Mouse (Mus musculus) liver, embryonic 12.5 days (tissue): ENCODE data around the gene Zfp536. TPM values are rescaled to one million over a fixed set of nuclear protein-coding genes. Genes with fewer than 3 reads are reported as not detected.

Experiments used
- ATAC-seq: fragments of 200-750 bp; cut with Nextera tagmentation; 2 replicates; pipeline ENCODE4 v1.8.0; 2017; ENCODE audit warnings: moderate number of reproducible peaks, mild to moderate bottlenecking, moderate library complexity
- H3K27ac ChIP-seq: fragments of 300-500 bp; sonication (generic); 2 replicates; pipeline ENCODE4 v1.5.1; 2016; ENCODE audit warnings: mild to moderate bottlenecking
- H3K27me3 ChIP-seq: fragments of 300-500 bp; sonication (generic); replicated peaks from 2 replicates; pipeline ENCODE4 v1.6.1; 2016; ENCODE audit warnings: mild to moderate bottlenecking, moderate library complexity
- H3K36me3 ChIP-seq: fragments of 300-500 bp; sonication (generic); 2 replicates; pipeline ENCODE4 v1.6.1; 2016; ENCODE audit warnings: mild to moderate bottlenecking, moderate library complexity
- H3K4me1 ChIP-seq: fragments of 300-500 bp; sonication (generic); 2 replicates; pipeline ENCODE4 v1.6.1; 2016
- H3K4me2 ChIP-seq: fragments of 300-500 bp; sonication (generic); 2 replicates; pipeline ENCODE4 v1.6.1; 2016; ENCODE audit warnings: mild to moderate bottlenecking, moderate library complexity
- H3K4me3 ChIP-seq: fragments of 300-500 bp; sonication (generic); 2 replicates; pipeline ENCODE4 v1.5.1; 2016; ENCODE audit warnings: mild to moderate bottlenecking, moderate library complexity
- H3K9ac ChIP-seq: fragments of 300-500 bp; sonication (generic); 2 replicates; pipeline ENCODE4 v1.6.1; 2016; ENCODE audit warnings: mild to moderate bottlenecking, moderate library complexity
- H3K9me3 ChIP-seq: fragments of 300-500 bp; sonication (generic); replicated peaks from 2 replicates; pipeline ENCODE4 v1.6.1; 2016; ENCODE audit warnings: mild to moderate bottlenecking, moderate library complexity
- WGBS: fragments of 180-500 bp; shearing (Covaris S2); methylation state at CpG from one replicate; pipeline ENCODE4 v1.1.7; 2016; ENCODE audit not compliant: insufficient replicate concordance; 5-methylcytosine and 5-hydroxymethylcytosine counted together
- polyA plus RNA-seq: library from polyadenylated mRNA; unstranded; fragments of >200 nt; fragmentation: Nextera tagmentation; extraction: Ambion mirVana; gene quantifications from 2 replicates; pipeline ENCODE4 v1.2.1, GENCODE M21; 2016

Gene Zfp536
- polyA plus RNA-seq, 1 experiment from 2014 or later, result 0.19 TPM

DNA sequence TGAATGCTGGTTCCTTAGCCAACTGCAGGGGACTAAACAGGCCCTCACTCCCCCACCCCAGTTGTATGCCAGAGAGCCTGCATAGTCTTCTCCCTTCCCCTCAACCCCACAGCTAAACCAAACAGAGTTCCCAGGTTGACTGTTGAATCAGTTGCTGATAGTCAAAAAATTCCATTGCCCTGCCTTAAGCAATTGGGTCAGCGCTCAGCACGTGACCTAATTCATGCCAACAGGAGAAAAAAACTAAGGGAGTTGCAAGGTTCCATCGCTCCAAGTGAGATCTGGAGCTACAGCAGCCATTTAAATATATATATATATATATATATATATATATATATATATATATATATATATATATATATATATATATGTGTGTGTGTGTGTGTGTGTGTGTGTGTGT, 192.2 kb downstream of the Zfp536 start:
- Histone ChIP-seq H3K36me3 (no peaks in the 10 kb centered on the region), H3K4me1 (no peaks in the 10 kb centered on the region), H3K4me3 (no peak overlapping the region), H3K27me3 (no peaks in the 10 kb centered on the region), H3K9ac (no peak overlapping the region), H3K4me2 (no peak overlapping the region), H3K9me3 (no peaks in the 10 kb centered on the region), H3K27ac (no peak overlapping the region)
- no peak for ATAC-seq
- WGBS, result 70% methylated on average over 3 of the region's 3 CpGs

DNA sequence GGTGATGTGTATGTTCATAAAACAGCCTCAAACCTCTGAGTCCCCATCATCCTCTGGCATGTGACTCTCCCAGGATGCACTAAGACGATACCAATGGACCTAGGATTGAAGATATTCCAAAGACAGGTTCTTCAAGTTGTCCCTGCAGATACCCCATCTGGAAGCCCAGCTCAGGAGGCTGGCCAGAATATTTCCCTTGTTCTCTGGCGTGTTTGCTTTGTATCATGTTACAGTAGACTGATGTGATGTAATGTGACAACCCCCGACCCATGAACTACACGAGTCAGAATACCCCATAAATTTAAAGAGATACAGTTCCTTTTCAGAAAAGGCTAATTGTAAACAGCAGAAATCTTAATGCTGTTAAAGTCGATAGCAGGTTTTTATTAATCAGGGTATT, 192.9 kb downstream of the Zfp536 start:
- 41% methylated on average over 5 of the region's 5 CpGs for WGBS
- Histone ChIP-seq H3K36me3 (no peaks in the 10 kb centered on the region), H3K27me3 (no peaks in the 10 kb centered on the region), H3K4me2 (no peak overlapping the region), H3K9me3 (no peaks in the 10 kb centered on the region), H3K27ac (no peak overlapping the region), H3K9ac (no peak overlapping the region), H3K4me3 (no peak overlapping the region), H3K4me1 (no peaks in the 10 kb centered on the region)
- ATAC-seq, result no peak

DNA sequence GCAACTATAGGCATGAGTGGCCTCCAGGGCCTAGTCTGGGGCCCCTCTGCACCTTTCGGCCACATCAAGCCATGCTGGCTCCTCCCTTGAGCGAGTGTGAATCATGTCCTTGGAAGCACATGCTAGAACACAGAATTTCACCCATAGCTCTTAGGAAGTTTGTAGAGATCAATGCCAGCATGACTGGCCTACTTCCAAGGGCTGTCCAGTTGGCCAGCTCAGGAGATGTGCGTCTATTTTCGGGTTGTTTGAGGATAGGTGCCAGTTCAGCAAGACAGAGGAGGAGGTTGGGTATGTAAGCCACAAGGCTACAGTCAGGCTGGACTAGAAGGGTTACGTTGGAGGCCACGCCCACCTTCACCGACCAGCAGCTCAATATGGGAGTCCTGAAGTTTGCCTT, 201.4 kb downstream of the Zfp536 start:
- Histone ChIP-seq H3K9me3 (no peaks in the 10 kb centered on the region), H3K27ac (no peak overlapping the region), H3K4me1 (no peaks in the 10 kb centered on the region), H3K36me3 (no peaks in the 10 kb centered on the region), H3K4me3 (no peak overlapping the region), H3K9ac (no peak overlapping the region), H3K4me2 (no peak overlapping the region), H3K27me3 (0 out of 2 replicates have a peak, but pooled peaks cover 3% of the 10 kb centered on the region)
- no peak for ATAC-seq
- WGBS, result 73% methylated on average over 7 of the region's 7 CpGs

DNA sequence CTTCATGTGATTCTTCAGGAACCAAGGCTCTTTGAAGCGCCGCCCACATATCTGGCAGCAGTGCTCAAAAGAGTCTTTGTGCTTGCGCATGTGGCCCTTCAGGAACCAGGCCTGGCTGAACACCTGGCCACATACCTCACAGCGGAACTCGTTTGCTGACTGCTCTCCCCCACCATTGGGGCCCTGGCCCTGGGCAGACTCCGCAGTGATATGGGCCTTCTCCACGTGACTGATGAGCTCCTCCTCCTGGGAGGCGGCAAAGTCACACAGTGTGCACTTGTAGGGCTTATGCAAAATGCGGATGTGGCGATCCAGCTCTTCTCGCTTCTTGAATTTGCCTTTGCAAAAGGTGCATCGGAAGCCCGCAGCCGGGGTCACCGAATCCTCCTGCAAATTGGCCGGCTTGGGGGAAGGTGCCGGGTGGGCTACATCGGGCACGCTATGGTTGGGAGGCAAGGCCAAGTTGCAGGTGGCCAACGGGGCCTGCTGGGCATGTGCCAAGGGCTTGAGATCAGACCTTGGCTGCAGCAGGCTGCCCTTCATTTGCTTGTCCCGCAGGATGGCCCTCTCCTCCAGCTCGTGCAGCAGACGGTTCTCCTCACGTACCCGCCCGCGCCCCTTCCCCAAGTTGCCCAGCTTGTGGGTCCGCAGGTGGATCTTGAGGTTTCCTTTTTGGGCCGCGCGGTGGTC, 204.5 kb downstream of the Zfp536 start:
- Histone ChIP-seq H3K36me3 (no peaks in the 10 kb centered on the region), H3K4me2 (no peak overlapping the region), H3K4me1 (no peaks in the 10 kb centered on the region), H3K4me3 (no peak overlapping the region), H3K9ac (no peak overlapping the region), H3K27me3 (0 out of 2 replicates have a peak, but pooled peaks cover 3% of the 10 kb centered on the region), H3K9me3 (no peaks in the 10 kb centered on the region), H3K27ac (no peak overlapping the region)
- ATAC-seq, result 0 out of 2 replicates have a peak, but pooled peaks have one; percentile 24
- WGBS, result 48% methylated on average over 31 of the region's 31 CpGs

DNA sequence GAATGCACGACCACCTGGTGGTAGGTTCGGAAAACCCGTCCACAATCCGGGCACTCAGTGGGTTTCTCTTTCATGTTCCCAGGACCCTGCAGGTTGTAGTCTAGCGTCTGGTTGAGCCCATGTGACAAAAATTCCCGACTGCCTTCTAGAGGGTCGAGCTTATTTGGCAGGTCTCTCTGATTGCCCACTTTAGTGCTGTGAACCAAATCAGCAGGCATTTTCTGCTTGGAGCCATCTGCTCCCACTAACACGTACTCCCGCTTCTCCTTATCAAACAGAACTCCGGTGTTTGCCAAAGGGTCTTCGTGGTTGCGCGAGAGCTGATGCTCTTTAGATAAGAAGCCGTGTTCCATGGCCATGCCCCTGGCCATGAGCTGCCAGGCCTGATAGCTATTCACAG, 205.4 kb downstream of the Zfp536 start:
- 65% methylated on average over 14 of the region's 14 CpGs for WGBS

DNA sequence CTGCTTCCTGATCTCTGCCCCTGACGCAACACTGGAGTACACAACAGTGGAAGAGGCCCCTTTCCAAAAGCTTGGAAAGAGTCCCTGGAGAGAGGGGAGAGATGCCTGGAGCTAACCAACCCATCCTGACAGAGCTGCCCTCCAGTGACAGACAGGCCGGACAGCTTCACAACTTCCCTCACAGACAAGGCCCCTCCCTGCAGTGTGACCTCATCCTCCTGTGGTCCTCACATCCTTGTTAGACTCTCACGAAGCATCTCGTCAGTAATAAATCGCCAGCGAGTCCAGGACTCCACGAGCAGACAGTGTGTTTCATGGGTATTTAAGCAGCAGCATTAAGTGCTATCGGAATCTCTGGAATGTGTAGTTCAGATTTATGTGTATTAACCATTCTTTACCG, 207.4 kb downstream of the Zfp536 start:
- no peak overlapping the region for H3K4me3 ChIP-seq
- no peaks in the 10 kb centered on the region for H3K9me3 ChIP-seq
- H3K4me1 ChIP-seq, result no peaks in the 10 kb centered on the region
- WGBS, result 37% methylated on average over 9 of the region's 9 CpGs
- H3K36me3 ChIP-seq, result no peaks in the 10 kb centered on the region
- no peak overlapping the region for H3K4me2 ChIP-seq
- H3K9ac ChIP-seq, result no peak overlapping the region
- H3K27me3 ChIP-seq, result 0 out of 2 replicates have a peak, but pooled peaks cover 3% of the 10 kb centered on the region
- no peak for ATAC-seq
- H3K27ac ChIP-seq, result no peak overlapping the region

More for the DNA sequence above, 205.4 kb downstream of the Zfp536 start:
- H3K4me2 ChIP-seq, result no peak overlapping the region
- H3K27me3 ChIP-seq, result 0 out of 2 replicates have a peak, but pooled peaks cover 3% of the 10 kb centered on the region
- no peaks in the 10 kb centered on the region for H3K36me3 ChIP-seq
- H3K9ac ChIP-seq, result no peak overlapping the region
- H3K4me3 ChIP-seq, result no peak overlapping the region
- ATAC-seq, result no peak
- H3K4me1 ChIP-seq, result no peaks in the 10 kb centered on the region
- no peaks in the 10 kb centered on the region for H3K9me3 ChIP-seq
- H3K27ac ChIP-seq, result no peak overlapping the region

DNA sequence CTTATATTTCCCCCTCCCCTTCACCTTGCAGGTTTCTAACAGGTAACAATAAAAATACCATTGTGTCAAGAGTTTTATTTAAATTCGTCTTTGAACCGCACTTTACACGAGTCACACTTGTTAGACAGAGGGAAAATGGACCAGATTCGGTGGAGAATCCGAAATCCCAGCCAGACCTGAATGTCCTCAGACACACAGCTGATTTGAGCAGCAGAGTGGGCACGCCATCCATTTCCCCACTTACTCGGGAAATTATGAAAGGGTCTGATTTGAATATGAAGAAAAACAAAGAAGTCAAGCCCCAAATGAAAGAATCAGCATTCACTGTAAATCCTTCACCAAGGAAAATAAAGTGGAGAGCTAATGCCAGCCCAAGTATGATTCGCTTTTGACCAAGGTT, 208.1 kb downstream of the Zfp536 start:
- no peak for ATAC-seq
- H3K9ac ChIP-seq, result no peak overlapping the region
- H3K4me2 ChIP-seq, result no peak overlapping the region
- WGBS, result 68% methylated on average over 8 of the region's 8 CpGs
- 0 out of 2 replicates have a peak, but pooled peaks cover 3% of the 10 kb centered on the region for H3K27me3 ChIP-seq
- no peaks in the 10 kb centered on the region for H3K36me3 ChIP-seq
- no peak overlapping the region for H3K4me3 ChIP-seq
- H3K4me1 ChIP-seq, result no peaks in the 10 kb centered on the region
- no peak overlapping the region for H3K27ac ChIP-seq
- H3K9me3 ChIP-seq, result no peaks in the 10 kb centered on the region

DNA sequence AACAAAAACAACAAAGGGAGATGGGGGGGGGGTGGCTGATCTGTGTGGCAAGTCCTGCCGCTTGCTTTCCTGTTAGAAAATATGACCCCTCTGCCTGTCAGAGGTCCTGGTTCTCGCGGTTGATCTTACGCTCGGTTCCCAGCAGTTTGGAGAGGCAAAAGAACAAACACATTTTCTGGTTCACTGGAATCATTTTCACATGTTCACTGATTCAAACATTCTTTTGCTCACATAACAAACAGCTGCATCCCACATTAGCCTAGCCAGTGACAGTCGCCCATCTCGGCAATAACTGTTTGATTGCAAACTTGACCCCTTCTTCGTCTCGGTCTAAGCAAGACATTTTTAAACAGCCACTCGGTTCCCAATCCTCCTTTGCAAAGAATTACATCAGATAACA, 208.8 kb downstream of the Zfp536 start:
- 0 out of 2 replicates have a peak, but pooled peaks cover 3% of the 10 kb centered on the region for H3K27me3 ChIP-seq
- H3K4me1 ChIP-seq, result no peaks in the 10 kb centered on the region
- no peaks in the 10 kb centered on the region for H3K36me3 ChIP-seq
- no peaks in the 10 kb centered on the region for H3K9me3 ChIP-seq
- no peak overlapping the region for H3K9ac ChIP-seq
- H3K4me3 ChIP-seq, result no peak overlapping the region
- no peak overlapping the region for H3K4me2 ChIP-seq
- no peak overlapping the region for H3K27ac ChIP-seq
- WGBS, result 48% methylated on average over 10 of the region's 10 CpGs
- no peak for ATAC-seq

DNA sequence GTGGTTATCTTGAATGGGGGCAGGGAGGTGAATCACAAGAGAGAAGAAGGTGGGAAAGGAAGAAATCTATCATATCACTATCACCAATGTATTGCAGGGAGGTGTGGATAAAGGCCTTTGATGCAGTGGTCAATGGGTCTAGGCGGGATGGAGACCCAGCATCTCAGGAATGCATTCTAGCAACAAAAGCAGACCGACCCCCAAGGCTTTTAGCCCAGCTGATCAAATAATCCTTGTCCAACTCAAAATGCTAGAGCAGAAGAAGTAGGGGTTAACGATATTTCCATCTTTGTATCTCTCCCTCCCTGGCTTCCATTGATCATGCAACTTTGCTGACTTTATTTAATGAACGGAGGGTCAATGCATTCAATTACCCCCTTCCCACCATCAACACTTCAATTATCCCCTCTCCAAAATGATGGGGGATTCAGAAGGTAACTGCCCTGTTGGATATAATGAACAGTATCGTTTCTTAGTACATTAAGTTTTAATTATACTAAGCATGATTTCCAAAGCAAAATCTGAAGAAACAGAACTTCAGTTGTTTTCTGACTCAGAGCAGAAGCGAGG, 209.5 kb downstream of the Zfp536 start:
- no peak overlapping the region for H3K27ac ChIP-seq
- no peak overlapping the region for H3K9ac ChIP-seq
- H3K27me3 ChIP-seq, result no peaks in the 10 kb centered on the region
- no peaks in the 10 kb centered on the region for H3K4me1 ChIP-seq
- 60% methylated on average over 6 of the region's 6 CpGs for WGBS
- H3K4me3 ChIP-seq, result no peak overlapping the region
- H3K36me3 ChIP-seq, result no peaks in the 10 kb centered on the region
- no peak for ATAC-seq
- H3K9me3 ChIP-seq, result no peaks in the 10 kb centered on the region
- no peak overlapping the region for H3K4me2 ChIP-seq

DNA sequence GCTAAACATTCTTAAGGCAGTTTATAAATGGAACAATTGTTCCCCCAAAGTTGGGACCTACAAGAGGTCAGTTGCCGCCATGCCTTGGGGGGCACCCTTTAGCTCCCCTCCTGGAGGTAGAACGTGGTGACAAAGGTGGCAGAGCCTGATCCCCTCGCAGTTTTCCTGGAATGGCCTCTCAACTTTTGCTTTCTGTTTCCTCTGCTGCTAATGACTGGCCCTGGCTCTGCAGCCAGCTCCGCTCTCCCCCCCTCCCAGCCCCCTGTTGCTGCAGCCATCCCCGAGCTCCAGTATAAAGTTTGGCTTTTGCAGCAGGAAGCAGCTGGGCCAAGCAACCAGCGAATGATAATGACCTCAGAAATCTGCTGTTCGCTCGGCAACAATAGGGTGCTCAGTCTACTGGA, 210.3 kb downstream of the Zfp536 start:
- Histone ChIP-seq H3K4me3 (peak overlapping the region; percentile 7; the same call in 1 of the 2 replicates), H3K9ac (no peak overlapping the region), H3K4me1 (no peaks in the 10 kb centered on the region), H3K9me3 (no peaks in the 10 kb centered on the region), H3K27ac (no peak overlapping the region), H3K4me2 (peak overlapping the region; percentile 33), H3K27me3 (no peaks in the 10 kb centered on the region), H3K36me3 (no peaks in the 10 kb centered on the region)
- no peak for ATAC-seq
- WGBS, result 8% methylated on average over 8 of the region's 8 CpGs

DNA sequence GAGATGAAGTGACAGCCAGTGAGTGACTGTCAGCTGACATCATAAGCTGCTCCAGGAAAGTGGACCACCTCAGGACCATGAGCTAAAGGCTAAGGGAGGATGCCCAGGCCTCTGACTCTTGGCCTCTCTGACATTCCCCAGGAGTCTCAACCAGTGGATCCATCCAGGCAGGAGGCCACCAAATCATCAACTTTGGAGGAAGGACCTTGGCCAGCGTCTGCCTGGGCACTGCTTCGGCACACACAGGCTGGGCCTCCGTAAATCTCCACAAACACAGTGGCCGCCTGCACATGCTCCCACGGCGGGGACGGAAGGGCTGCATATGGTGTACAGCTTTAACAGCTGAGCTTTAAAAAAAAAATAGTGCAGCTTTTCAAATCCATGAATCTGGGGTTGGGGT, 210.9 kb downstream of the Zfp536 start:
- Histone ChIP-seq H3K27ac (no peak overlapping the region), H3K36me3 (no peaks in the 10 kb centered on the region), H3K4me2 (no peak overlapping the region), H3K9me3 (no peaks in the 10 kb centered on the region), H3K9ac (no peak overlapping the region), H3K4me3 (no peak overlapping the region), H3K4me1 (no peaks in the 10 kb centered on the region), H3K27me3 (no peaks in the 10 kb centered on the region)
- 80% methylated on average over 7 of the region's 7 CpGs for WGBS
- ATAC-seq, result no peak

DNA sequence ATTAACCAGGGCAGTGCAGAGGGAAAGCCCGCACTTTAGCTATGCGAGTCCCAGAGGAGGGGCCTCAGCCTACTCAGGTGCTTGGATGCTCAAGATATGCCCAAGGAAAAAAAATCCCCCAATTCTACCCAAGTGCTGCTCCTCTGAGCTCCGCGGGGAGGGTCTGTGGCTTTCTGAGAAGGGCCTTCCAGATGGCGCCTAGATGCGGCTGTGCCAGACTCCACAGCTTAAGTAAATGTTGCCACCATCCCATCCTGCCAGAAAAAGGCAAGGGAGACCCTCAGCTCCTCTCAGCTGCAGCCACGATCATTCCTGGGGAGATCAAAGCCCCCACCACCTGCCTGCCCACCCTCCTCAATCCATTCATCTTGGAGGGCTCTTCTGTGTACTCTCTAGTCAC, 212.9 kb downstream of the Zfp536 start:
- Histone ChIP-seq H3K4me1 (no peaks in the 10 kb centered on the region), H3K27me3 (no peaks in the 10 kb centered on the region), H3K4me2 (no peak overlapping the region), H3K4me3 (no peak overlapping the region), H3K9me3 (no peaks in the 10 kb centered on the region), H3K9ac (no peak overlapping the region), H3K36me3 (no peaks in the 10 kb centered on the region), H3K27ac (no peak overlapping the region)
- WGBS, result 62% methylated on average over 7 of the region's 7 CpGs
- ATAC-seq, result no peak
